Mouse (Mus musculus): Measurements from ENCODE around the gene Fam162b. TPM values are rescaled to one million over a fixed set of nuclear protein-coding genes. Genes with fewer than 3 reads are reported as not detected.

Fam162b gene
- polyA plus RNA-seq, 1 experiment: not detected

GRCm38 (mm10) chr10:51571225-51571996 is 18.9 kb downstream of the Fam162b start:
- no peak for TF ChIP-seq GATA1 (IDR thresholded peaks at IDR 0.05; ENCODE audit: low read length)

GRCm38 (mm10) chr10:51556005-51556404 is 34.3 kb downstream of the Fam162b start:
- no peak for TF ChIP-seq GATA1 (IDR thresholded peaks at IDR 0.05; ENCODE audit: low read length)

GRCm38 (mm10) chr10:51553348-51554123 is 36.8 kb downstream of the Fam162b start:
- no peak for TF ChIP-seq GATA1 (IDR thresholded peaks at IDR 0.05; ENCODE audit: low read length)

Other genes with a start within 250 kb of the Fam162b start
- gene Gm49339, start 109.9 kb downstream of the Fam162b start, polyA plus RNA-seq (2012): not detected in 2 replicates
- gene Lilr4b, start 109.9 kb downstream of the Fam162b start, polyA plus RNA-seq (2012): 0.08 TPM in 1 of 2 replicates, not detected in the other
- not detected in 2 replicates for gene Lilrb4a, start 99.6 kb downstream of the Fam162b start, polyA plus RNA-seq (2012)
- not detected in 2 replicates for gene Gprc6a, start 40.9 kb upstream of the Fam162b start, polyA plus RNA-seq (2012)
- gene Rfx6, start 87.2 kb upstream of the Fam162b start, polyA plus RNA-seq (2012): not detected in 2 replicates

All from G1E-ER4 (cell line).